Mouse (Mus musculus): Measurements from ENCODE around the gene Gm4724.
"Not testable (repeated sequence)": the region's sequence is repeated elsewhere in the genome, so short reads cannot be mapped to it uniquely, and the experiment has no call there.

DNA sequence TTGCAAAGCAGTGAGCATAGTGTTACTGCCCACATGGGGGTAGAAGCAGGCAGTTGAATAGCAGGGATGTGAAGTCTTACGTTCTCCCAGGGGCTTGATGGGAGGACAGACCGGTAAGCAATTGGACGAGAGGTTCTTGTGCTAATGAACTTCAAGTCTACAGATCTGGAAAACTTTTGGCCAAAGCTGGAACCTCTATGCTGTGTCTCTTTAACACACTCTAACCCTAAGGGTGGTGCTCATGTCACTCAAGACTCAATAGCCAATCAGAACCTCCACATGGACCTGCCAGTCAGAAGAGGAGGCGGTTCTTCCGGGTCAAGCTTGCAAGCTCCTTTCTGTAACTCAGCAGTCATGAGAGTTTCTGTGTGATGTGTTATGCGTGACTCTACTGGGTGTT lies 34.1 kb upstream of the Gm4724 start, which contains the start of gene Zfp965:
- TF ChIP-seq POLR2A (IDR thresholded peaks at IDR 0.05; ENCODE audit: control insufficient read depth, low read depth, low read length); CTCF (IDR thresholded peaks at IDR 0.05; ENCODE audit: control insufficient read depth, insufficient read depth, insufficient replicate concordance, low read depth, low read length): not testable (repeated sequence)
